Mouse (Mus musculus) small intestine, adult 2 months (tissue): Measurements from ENCODE around the gene Aebp1.

Source experiments
- CTCF ChIP-seq: fragments of 200-500 bp; IDR thresholded peaks from 2 replicates; pipeline ENCODE4 v1.5.1; 2012; ENCODE audit warnings: low read depth, mild to moderate bottlenecking, control low read depth, inconsistent platforms, low read length, moderate library complexity, mixed read lengths; ENCODE audit not compliant: insufficient replicate concordance, insufficient read length; ENCODE audit errors: extremely low read depth
- POLR2A ChIP-seq: fragments of 200-500 bp; IDR thresholded peaks from 2 replicates; pipeline ENCODE4 v1.6.1; 2012; ENCODE audit warnings: low read depth, mild to moderate bottlenecking, control low read depth, inconsistent platforms, low read length, moderate library complexity

- TF ChIP-seq POLR2A (no peak), CTCF (no peak)
These were observed 35.5 kb downstream of the Aebp1 start for GRCm38 (mm10) chr11:5897230-5897629.
